8 mouse cellular contexts compared by ENCODE assay signal in the genomic region with DNA sequence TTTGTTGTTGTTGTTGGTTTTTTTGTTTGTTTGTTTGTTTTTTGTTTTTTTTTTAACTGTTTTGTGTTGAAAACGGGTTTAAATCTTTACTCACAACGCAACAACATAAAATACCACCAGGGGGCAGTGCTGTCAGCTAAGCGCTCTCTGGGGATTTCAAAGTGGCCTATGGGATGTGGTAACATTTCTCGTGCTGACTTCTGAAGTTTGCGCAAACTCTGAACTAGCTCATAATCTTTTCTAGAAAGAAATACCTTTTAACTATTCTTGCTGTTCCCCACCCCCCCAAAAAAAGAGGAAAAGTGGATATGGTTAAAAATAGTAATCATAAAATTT.
DNase-seq lines count a peak whose midpoint lies in the region; ATAC-seq lines count a peak whose summit lies in the region.

No protein-coding gene starts in this region.

- 14% methylated on average over 5 of the region's 5 CpGs for WGBS in forebrain, embryonic 10.5 days
- 14% methylated on average over 5 of the region's 5 CpGs for WGBS in forebrain, embryonic 16.5 days
- whole genome bisulfite sequencing in midbrain, embryonic 10.5 days: 21% methylated on average over 5 of the region's 5 CpGs

- H3K36me3 ChIP-seq in forebrain, embryonic 10.5 days (replicated peaks): no peaks in the 10 kb centered on the region
- no peaks in the 10 kb centered on the region for H3K36me3 ChIP-seq in forebrain, embryonic 16.5 days (ENCODE audit: control insufficient read depth, insufficient read depth)
- no peaks in the 10 kb centered on the region for H3K36me3 ChIP-seq in midbrain, embryonic 10.5 days

- no peak overlapping the region for H3K4me3 ChIP-seq in forebrain, embryonic 10.5 days
- no peak overlapping the region for H3K4me3 ChIP-seq in forebrain, embryonic 16.5 days (replicated peaks; ENCODE audit: low read length)
- H3K4me3 ChIP-seq in midbrain, embryonic 10.5 days: peak overlapping the region; percentile 23; the same call in 1 of the 2 replicates

- peak; percentile 52 for DNase-seq in forebrain, embryonic 10.5 days (ENCODE audit: extremely low spot score, low spot score)
- peak; percentile 3 to 15 for DNase-seq in urinary bladder, postnatal 36 days (ENCODE audit: low spot score in 2 of 2)
- no peak for DNase-seq in urinary bladder, postnatal 4 days (ENCODE audit: low spot score in 2 of 2)
- DNase-seq in embryo, embryonic 11.5 days (ENCODE audit: low read depth, low spot score): peak; percentile 49
- peak; percentile 44 for DNase-seq in kidney, postnatal 14 days
- peak; percentile 49 for DNase-seq in midbrain, embryonic 10.5 days (ENCODE audit: low spot score)
- peak; percentile 5 for DNase-seq in thymus, postnatal 0 days (ENCODE audit: low spot score)

- H3K4me2 ChIP-seq in forebrain, embryonic 16.5 days (ENCODE audit: low read length): no peak overlapping the region

- H3K9me3 ChIP-seq in forebrain, embryonic 10.5 days: no peaks in the 10 kb centered on the region
- H3K9me3 ChIP-seq in forebrain, embryonic 16.5 days (ENCODE audit: control insufficient read depth, low read length): no peaks in the 10 kb centered on the region
- no peaks in the 10 kb centered on the region for H3K9me3 ChIP-seq in midbrain, embryonic 10.5 days (replicated peaks)

- peaks cover 25% of the 10 kb centered on the region for H3K4me1 ChIP-seq in forebrain, embryonic 10.5 days
- H3K4me1 ChIP-seq in forebrain, embryonic 16.5 days (replicated peaks; ENCODE audit: control insufficient read depth, insufficient read depth, low read length): no peaks in the 10 kb centered on the region
- 0 out of 2 replicates have a peak, but pooled peaks cover 5% of the 10 kb centered on the region for H3K4me1 ChIP-seq in midbrain, embryonic 10.5 days

- no peak overlapping the region for H3K9ac ChIP-seq in forebrain, embryonic 16.5 days (replicated peaks; ENCODE audit: low read depth, low read length)

- ATAC-seq in forebrain, embryonic 16.5 days: no peak

- no peaks in the 10 kb centered on the region for H3K27me3 ChIP-seq in forebrain, embryonic 10.5 days (ENCODE audit: poor library complexity, severe bottlenecking)
- H3K27me3 ChIP-seq in forebrain, embryonic 16.5 days (replicated peaks; ENCODE audit: control insufficient read depth, insufficient read depth, low read length): no peaks in the 10 kb centered on the region
- H3K27me3 ChIP-seq in midbrain, embryonic 10.5 days (ENCODE audit: low read depth, poor library complexity, severe bottlenecking): no peaks in the 10 kb centered on the region

- no peak overlapping the region for H3K27ac ChIP-seq in forebrain, embryonic 10.5 days
- no peak overlapping the region for H3K27ac ChIP-seq in forebrain, embryonic 16.5 days (ENCODE audit: low read length)
- no peak overlapping the region for H3K27ac ChIP-seq in midbrain, embryonic 10.5 days (replicated peaks)

Comparison
In these comparisons a context has a peak if more than half of its experiments do, and no peak if none do; other contexts are left out.
1. DNase-seq: peak in forebrain, embryonic 10.5 days (single experiment), urinary bladder, postnatal 36 days (2 of 2), embryo, embryonic 11.5 days (single experiment), kidney, postnatal 14 days (single experiment), midbrain, embryonic 10.5 days (single experiment) and thymus, postnatal 0 days (single experiment); none in urinary bladder, postnatal 4 days (0 of 2).